Mouse (Mus musculus) cerebellum, postnatal 36 days (tissue): ENCODE measurements at regions not wholly inside any gene's neighbourhood (a gene's known extent, or its start where the extent isn't known, plus 50 kb on each side); places are given as distances from the start of the nearest gene placed in this dataset.
A peak's percentile ranks its signal among the peaks of the same experiment; 100 is the strongest.
"Not testable (repeated sequence)": the region's sequence is repeated elsewhere in the genome, so short reads cannot be mapped to it uniquely, and the experiment has no call there.

Experiments used
- DNase-seq, 2 experiments: peaks; one replicate each; pipeline ENCODE4 v3.0.0; 2021 to 2022; ENCODE audit warnings: mixed read lengths in 2 of 2

DNA sequence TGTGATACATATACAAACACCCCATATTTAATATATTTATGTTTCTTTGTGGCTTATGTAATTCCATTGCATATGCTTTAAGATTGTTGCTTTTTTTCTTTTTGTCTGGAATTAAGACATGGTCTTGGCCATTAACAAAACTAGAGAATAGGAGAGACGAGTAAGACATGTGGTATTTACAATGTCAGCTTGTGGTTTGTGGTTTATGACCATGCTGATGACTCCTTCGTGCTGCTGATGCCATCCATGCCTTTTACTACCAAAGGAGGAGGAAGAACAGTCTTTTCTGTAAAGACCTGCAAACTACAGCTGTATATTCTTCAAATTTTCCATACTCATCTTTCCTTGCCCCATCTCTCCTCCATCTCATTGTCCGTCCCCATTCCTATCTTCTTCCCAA, 552.7 kb downstream of the Hdgfl1 start:
- no peak for DNase-seq

- DNase-seq: no peak
These were observed 553.4 kb downstream of the Hdgfl1 start for GRCm38 (mm10) chr13:26216579-26216978.

DNA sequence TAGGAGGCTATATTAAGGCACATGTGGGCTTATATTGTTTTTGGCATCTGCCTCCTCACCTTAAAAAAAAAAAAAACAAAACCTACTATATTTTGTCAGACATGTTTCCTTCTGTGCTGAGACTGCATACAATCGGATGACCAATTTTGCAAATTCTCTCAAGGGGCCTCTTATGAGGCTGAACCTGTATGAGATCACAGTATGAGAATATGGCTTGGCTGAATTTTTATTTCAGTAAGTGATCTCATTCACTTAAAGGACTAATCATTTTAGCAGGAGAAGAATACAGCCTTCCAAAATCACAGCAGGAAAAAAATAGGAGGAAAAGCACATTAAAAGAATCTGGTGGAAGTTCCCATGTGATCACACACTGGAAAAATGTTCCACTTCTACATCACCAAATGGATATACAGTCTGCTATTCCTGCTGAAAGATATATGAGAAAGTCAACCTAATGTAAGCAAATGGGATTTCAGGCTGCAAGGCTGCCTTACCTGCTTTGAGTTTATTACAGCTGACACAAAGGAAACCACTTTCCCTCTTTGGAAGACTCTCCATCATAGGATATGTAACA, 564.3 kb downstream of the Hdgfl1 start:
- no peak for DNase-seq

DNA sequence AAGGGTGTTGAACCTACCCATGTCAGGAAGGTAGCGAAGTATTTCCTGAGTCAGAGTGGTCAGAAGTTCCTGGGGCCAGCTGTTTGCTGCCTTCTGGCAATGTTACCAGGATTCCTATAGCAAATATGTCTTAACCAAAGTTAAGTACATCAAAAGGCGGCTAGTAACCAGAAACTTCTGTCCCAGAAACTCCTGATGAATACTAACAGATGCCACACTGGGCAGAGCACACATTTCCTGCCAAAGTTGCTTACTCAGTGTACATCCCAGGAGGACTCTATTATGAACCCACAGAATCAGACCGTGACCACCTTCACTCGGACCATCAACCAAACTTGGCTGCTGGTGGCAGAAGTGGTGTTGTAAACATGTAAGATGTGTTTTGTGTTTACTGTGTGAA, 575.3 kb downstream of the Hdgfl1 start:
- DNase-seq: no peak

DNA sequence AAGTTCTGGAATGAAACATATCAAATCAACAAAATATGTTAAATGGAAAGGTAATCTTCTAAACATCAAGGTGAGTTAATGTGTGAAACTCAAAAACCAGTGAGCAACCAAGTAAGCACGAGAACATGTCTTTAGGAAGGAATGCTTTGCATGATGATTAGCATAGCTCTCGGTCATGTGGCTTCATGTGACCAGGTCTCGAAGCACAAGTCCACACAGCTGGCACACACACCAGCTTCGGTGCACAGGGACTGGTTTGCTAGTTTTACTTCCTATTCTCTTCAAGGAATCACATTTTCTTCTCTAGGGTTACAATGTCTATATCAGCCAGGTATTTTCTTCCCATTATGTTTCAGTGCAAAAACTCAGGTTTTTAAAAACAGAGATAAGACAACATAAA, 586.1 kb downstream of the Hdgfl1 start:
- DNase-seq: no peak

DNA sequence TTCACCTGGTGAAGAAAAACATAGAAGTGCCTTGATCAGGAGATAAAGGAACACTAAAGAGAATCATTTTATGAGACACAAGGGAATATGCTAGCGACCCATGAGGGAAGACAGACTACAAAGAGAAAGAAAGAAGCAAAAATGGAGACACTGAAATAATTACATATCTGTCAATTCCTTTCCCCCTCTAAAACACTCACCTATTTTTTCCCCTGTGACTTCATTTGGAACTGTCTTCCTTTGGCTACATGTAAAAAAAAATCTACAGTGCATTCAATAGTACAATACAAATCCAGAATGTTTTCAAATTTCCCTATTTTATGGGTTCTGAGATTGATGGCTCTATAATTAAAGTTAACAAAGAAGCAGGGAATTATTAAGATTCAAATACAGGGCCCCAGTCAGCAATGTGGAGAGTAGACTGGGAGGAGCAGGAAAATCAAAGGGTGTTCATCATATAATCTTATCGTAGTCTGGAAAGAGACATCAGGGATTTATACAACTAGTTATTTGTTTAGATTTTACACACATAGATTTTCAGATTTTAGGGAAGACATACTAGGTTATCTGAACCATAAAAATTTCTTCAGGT, 598.0 kb downstream of the Hdgfl1 start:
- no peak for DNase-seq

- no peak for DNase-seq
These were observed 600.3 kb downstream of the Hdgfl1 start for GRCm38 (mm10) chr13:26169641-26170040.

- DNase-seq: no peak
These were observed 611.3 kb downstream of the Hdgfl1 start for GRCm38 (mm10) chr13:26158703-26159102.

GRCm38 (mm10) chr13:26154701-26155471, 615.1 kb downstream of the Hdgfl1 start:
- peak; percentile 81 for DNase-seq

GRCm38 (mm10) chr13:26154251-26154650, 615.7 kb downstream of the Hdgfl1 start:
- DNase-seq: no peak

DNA sequence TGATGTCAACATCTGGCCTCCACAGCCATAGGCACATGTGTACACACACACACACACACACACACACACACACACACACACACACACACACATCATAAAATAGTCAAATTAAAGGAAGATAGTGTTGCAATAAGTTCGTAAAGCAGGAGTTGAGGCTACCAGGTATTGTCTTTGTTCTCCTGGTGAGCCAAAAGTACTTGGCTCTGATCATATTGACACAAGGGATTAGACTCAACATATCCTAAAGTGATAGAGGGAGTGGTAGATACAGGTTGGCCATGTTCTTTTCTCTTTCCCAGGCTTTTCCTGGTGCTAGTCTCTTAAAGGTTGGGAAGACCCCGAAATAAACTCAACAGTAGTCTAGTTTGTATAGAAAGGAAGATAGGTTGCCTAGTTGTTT, 616.9 kb downstream of the Hdgfl1 start:
- no peak for DNase-seq

DNA sequence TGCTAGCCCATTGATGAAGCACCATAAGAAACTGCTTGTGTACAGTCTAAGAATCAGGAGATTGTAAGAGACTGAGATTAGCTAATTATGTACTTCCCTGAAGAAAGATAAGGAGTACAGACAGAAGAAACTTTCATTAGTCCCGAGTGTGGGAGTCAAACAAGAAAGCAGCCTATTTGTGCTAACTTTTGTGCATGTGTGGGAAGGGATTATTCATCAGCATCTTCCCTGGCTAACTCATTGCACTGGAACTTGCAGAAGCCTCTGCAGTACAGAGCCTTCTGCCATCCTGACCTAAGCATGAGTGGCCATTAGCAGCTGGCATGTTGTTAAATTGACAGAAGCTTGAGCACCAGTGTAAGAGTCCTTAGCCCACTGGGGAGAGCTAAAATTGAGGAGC, 619.5 kb downstream of the Hdgfl1 start:
- no peak for DNase-seq

GRCm38 (mm10) chr13:26142811-26143210, 627.2 kb downstream of the Hdgfl1 start:
- no peak for DNase-seq

DNA sequence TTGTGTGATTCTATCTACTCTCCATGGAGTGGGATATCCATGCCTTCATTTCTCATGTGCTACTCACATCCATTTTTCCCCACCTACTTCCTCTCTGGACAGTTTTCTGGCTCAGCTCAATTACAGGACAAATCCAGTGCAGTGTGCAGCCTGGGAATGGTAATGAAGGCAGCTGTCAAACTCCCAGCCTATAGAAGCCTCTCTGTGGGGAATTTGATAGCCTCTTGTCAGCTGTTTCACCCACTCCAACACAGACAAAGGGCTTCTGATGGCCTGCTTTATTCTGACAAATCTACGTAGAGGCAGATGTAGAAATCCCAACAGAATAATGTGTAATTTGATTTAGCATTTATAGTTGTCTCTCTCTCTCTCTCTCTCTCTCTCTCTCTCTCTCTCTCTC, 650.6 kb downstream of the Hdgfl1 start:
- DNase-seq: no peak

- DNase-seq: no peak
These were observed 655.8 kb downstream of the Hdgfl1 start for GRCm38 (mm10) chr13:26114136-26114535.

DNA sequence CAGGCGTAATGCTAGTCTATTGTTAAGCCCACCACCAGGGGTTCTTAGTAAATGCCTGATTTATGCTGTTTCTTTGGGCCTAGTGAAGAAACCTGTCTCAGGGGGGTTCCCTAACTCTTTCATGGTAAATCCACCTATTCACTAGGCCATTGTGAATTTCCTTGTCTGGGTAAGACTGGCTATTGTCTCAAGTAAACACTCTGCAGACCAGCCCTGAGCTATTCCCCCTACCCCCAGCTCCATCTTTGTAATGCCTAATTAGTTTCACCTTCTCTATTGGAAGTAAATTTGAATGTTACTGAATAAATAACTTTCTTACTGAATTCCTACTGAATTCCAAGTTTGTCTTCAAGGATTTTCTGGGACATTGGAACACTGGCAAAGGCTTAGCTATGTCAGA, 656.2 kb downstream of the Hdgfl1 start:
- not testable (repeated sequence) for DNase-seq

- no peak for DNase-seq
These were observed 657.4 kb downstream of the Hdgfl1 start for GRCm38 (mm10) chr13:26112579-26112978.

- DNase-seq: no peak
These were observed 661.0 kb downstream of the Hdgfl1 start for GRCm38 (mm10) chr13:26109013-26109412.

DNA sequence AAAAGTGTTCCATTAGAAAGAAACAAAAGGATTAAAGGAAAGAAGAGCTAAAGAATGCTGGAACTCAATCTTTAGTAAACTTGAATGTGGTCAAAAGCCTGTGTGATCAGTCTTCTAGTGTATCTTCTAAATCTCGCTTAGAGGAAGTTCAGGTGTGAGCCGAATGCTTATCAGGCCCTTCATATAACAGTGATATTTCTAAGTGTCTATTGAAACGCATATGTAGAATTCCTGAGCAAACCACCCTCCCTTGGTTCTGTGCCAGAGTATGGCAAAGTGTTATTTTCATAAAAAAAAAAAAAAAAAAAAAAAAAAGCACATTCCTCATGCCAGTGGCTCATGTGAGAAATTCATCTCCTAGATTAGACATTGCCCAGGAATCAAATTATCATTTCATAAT, 681.2 kb downstream of the Hdgfl1 start:
- no peak for DNase-seq

DNA sequence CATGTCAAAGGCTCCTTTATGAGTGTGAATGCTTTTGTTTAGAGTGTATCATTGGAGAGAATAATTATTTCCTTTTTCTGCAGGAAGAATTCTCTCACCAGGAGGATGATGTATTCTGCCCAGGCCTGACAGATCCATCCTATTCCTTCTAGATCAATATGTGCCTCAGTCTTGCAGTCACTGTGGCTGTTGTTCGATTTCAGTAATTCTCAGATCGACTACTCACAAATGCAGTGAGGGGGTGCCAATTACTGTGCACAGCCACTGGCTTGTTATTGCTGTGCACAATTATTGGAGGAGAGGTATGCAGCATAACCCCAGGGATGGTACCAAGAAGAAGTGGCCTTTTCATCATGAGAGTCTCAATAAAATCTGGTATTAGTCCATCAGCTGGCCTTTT, 689.2 kb downstream of the Hdgfl1 start:
- no peak for DNase-seq

GRCm38 (mm10) chr13:26080302-26080701, 689.7 kb downstream of the Hdgfl1 start:
- no peak for DNase-seq

DNA sequence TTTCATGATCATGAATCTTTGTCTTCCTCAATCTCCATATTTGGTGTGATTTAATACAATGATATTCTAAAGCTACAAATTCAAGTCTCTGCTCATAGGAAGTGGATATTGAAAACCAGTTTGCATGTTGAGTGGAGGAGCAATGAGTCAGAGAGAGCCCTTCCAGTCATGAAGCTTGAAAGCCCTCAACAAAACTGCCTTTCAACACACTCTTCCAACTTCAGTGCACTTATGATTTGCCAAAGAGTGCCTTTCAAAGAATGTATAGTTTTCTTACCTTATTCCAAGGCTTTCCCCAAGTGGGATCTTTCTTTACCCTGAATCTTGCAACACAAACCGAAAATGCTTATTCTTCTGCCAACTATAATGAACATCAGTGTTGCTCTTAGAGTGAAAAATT, 690.6 kb downstream of the Hdgfl1 start:
- no peak for DNase-seq

DNA sequence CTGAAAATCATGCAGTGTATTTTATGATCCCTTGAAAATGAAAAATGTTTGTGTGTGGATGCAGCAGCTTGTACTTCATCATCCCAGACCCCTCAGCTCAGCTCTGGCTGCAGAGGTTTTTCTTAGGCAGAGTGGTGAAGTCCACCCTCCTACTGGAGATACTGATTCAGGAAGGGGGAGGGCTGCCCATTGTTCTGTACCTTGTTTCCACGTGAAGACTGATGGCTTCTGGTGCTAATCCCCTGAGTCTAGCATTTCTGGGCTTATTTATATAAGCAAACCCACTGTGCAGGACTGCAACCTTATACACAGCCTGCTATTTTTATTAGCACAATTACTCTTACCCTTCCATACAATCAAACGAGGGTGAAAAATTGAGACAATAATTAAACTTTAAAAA, 708.6 kb downstream of the Hdgfl1 start:
- no peak for DNase-seq

DNA sequence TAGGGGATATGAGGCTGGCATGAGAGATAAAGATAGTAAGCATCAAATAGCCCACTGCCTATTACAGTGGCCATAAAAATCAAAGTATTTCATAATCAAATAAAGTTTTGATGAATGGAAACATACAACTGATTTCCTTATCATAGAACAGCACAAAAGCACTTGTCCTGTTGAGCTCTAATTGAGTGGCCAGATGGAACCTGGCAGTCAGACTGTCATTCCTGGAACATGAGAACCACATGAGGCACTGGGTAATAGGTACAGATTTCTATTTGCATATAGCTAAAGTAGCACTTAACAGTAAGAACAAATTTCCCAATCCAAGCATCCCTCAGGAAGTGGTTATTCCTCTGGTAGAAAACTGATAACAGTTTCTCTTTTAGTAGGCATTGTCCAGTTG, 732.3 kb downstream of the Hdgfl1 start:
- DNase-seq: no peak
